Mouse (Mus musculus) liver, adult 2 months (tissue): Measurements from ENCODE around the gene Fuca1. TPM values are rescaled to one million over a fixed set of nuclear protein-coding genes. Genes with fewer than 3 reads are reported as not detected.

Source experiments
- DNase-seq: peaks from one replicate; pipeline ENCODE4 v3.0.0-alpha.2; 2011; ENCODE audit warnings: low read depth, low spot score; ENCODE audit errors: extremely low read depth
- H3K27ac ChIP-seq: fragments of 200-500 bp; replicated peaks from 2 replicates; pipeline ENCODE4 v1.5.1; 2012; ENCODE audit warnings: low read depth, mild to moderate bottlenecking, control low read depth, inconsistent platforms, low read length; ENCODE audit not compliant: insufficient read depth
- H3K27me3 ChIP-seq: fragments of 200-500 bp; 2 replicates; pipeline ENCODE4 v1.6.1; 2012; ENCODE audit warnings: mild to moderate bottlenecking, moderate library complexity, low read length, inconsistent platforms; ENCODE audit not compliant: control insufficient read depth, insufficient read depth
- H3K36me3 ChIP-seq: fragments of 200-500 bp; 2 replicates; pipeline ENCODE4 v1.6.1; 2012; ENCODE audit warnings: low read length, inconsistent platforms; ENCODE audit not compliant: control insufficient read depth, insufficient read depth
- H3K4me1 ChIP-seq: fragments of 200-500 bp; 2 replicates; pipeline ENCODE4 v1.6.1; 2011; ENCODE audit warnings: low read length; ENCODE audit not compliant: control insufficient read depth, insufficient read depth
- H3K4me3 ChIP-seq: fragments of 200-500 bp; 2 replicates; pipeline ENCODE4 v1.5.1; 2011; ENCODE audit warnings: low read depth, mild to moderate bottlenecking, control low read depth, low read length, moderate library complexity; ENCODE audit not compliant: insufficient read depth
- H3K79me2 ChIP-seq: fragments of 200-500 bp; 2 replicates; pipeline ENCODE4 v1.6.1; 2012; ENCODE audit warnings: inconsistent platforms, mild to moderate bottlenecking, low read length, moderate library complexity; ENCODE audit not compliant: control insufficient read depth, insufficient read depth
- H3K9ac ChIP-seq: fragments of 200-500 bp; 2 replicates; pipeline ENCODE4 v1.6.1; 2012; ENCODE audit warnings: low read depth, mild to moderate bottlenecking, control low read depth, inconsistent platforms, low read length
- CTCF ChIP-seq: fragments of 200-500 bp; IDR thresholded peaks from 2 replicates; pipeline ENCODE4 v1.5.1; 2011; ENCODE audit warnings: low read depth, low read length, control low read depth
- POLR2A ChIP-seq: fragments of 200-500 bp; IDR thresholded peaks from 2 replicates; pipeline ENCODE4 v1.6.1; 2011; ENCODE audit warnings: low read length, control low read depth; ENCODE audit not compliant: insufficient read depth; ENCODE audit errors: extremely low read depth
- WGBS: fragments of 180-500 bp; shearing (Covaris S2); methylation state at CpG from one replicate; pipeline ENCODE4 v1.1.7; 2018; 5-methylcytosine and 5-hydroxymethylcytosine counted together
- polyA plus RNA-seq: library from polyadenylated mRNA; depleted of rRNA; stranded (reverse); fragments of >200 nt; gene quantifications from 2 replicates; pipeline ENCODE4 v1.2.3, GENCODE M21; 2012
- total RNA-seq: library from RNA; depleted of rRNA; stranded (reverse); fragments of >200 nt; gene quantifications from 2 replicates; pipeline ENCODE4 v1.2.3, GENCODE M21; 2014

The Fuca1 gene
- total and polyA plus RNA-seq, 2 experiments: 46.4 to 54.9 TPM

GRCm38 (mm10) chr4:135961709-135962108 is 41.2 kb downstream of the Fuca1 start:
- peaks cover 4% of the 10 kb centered on the region; the same call in 1 of the 2 replicates for H3K36me3 ChIP-seq

DNA sequence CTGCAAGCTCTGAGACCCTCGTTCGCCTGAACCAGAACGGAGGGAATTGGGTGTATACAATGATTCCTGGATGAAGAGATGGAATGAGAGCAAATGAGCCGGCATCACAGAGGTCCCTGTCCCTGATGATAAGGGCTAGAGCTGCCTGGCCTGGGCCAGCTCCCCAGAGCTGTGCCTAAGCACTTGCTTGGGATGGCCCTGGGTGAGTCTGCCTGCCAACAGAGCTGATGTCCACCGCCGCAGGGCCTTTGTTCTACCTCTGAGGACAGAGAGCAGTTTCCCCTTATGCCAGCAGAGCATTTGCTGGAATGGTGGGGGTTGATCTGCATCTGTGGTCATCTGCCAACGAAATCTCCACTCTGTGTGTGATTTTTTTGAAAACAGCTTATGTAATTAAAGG is 41.7 kb downstream of the Fuca1 start:
- TF ChIP-seq POLR2A (no peak), CTCF (no peak)
- Histone ChIP-seq H3K4me1 (peaks cover 24% of the 10 kb centered on the region), H3K36me3 (peaks cover 4% of the 10 kb centered on the region; the same call in 1 of the 2 replicates), H3K4me3 (no peak overlapping the region), H3K79me2 (no peaks in the 10 kb centered on the region), H3K9ac (no peak overlapping the region), H3K27ac (no peak overlapping the region), H3K27me3 (no peaks in the 10 kb centered on the region)
- peak; percentile 41 for DNase-seq
- WGBS: 61% methylated on average over 7 of the region's 7 CpGs

More at GRCm38 (mm10) chr4:135961709-135962108, 41.2 kb downstream of the Fuca1 start:
- DNase-seq: no peak
- H3K27ac ChIP-seq: no peak overlapping the region
- H3K9ac ChIP-seq: no peak overlapping the region
- no peaks in the 10 kb centered on the region for H3K79me2 ChIP-seq
- WGBS: 91% methylated on average over 5 of the region's 5 CpGs
- H3K4me3 ChIP-seq: no peak overlapping the region
- TF ChIP-seq POLR2A (no peak), CTCF (no peak)
- H3K27me3 ChIP-seq: no peaks in the 10 kb centered on the region
- H3K4me1 ChIP-seq: peaks cover 25% of the 10 kb centered on the region

DNA sequence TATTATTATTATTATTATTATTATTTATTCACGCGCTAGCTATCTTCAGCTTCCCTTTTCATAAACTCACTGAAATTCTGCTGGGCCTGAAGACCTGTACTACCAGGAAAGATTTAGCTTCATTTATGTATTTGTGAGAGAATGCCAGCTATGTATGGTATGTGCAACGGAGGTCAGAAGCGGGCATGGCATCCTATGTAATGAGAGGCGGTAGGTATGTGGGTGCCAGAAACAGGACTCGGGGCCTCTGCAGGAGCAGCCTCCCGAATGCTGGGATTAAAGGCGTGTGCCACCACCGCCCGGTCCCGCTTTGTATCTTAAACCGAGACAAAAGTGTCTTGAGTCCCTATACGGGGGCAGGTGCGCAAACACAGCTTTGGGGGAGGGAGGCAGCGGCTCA is 42.4 kb downstream of the Fuca1 start:
- H3K9ac ChIP-seq: peak overlapping the region; percentile 89
- peak overlapping the region; percentile 74 for H3K4me3 ChIP-seq
- 7% methylated on average over 15 of the region's 15 CpGs for WGBS
- H3K79me2 ChIP-seq: no peaks in the 10 kb centered on the region
- H3K36me3 ChIP-seq: peaks cover 4% of the 10 kb centered on the region; the same call in 1 of the 2 replicates
- peaks cover 19% of the 10 kb centered on the region for H3K4me1 ChIP-seq
- TF ChIP-seq POLR2A (no peak), CTCF (no peak)
- H3K27me3 ChIP-seq: no peaks in the 10 kb centered on the region
- peak overlapping the region; percentile 97 for H3K27ac ChIP-seq
- no peak for DNase-seq

GRCm38 (mm10) chr4:135963457-135964193 is 43.1 kb downstream of the Fuca1 start, which contains the start of gene Gale:
Gale (plus strand) TSS chr4:135963727.
- H3K27ac ChIP-seq: peak within 1 kb of the TSS; percentile 97
- peaks cover 4% of the 10 kb centered on the region; the same call in 1 of the 2 replicates for H3K36me3 ChIP-seq
- DNase-seq: peak; percentile 89
- no peaks in the 10 kb centered on the region for H3K27me3 ChIP-seq
- H3K4me1 ChIP-seq: peaks cover 16% of the 10 kb centered on the region
- H3K9ac ChIP-seq: peak within 1 kb of the TSS; percentile 89
- H3K4me3 ChIP-seq: peak within 1 kb of the TSS; percentile 74
- TF ChIP-seq CTCF: no peak
- TF ChIP-seq POLR2A: peak; percentile 90
- H3K79me2 ChIP-seq: no peaks in the 10 kb centered on the region
- under 1% methylated on average over 47 of the region's 56 CpGs for WGBS

- WGBS: under 1% methylated on average over 12 of the region's 12 CpGs
- H3K4me1 ChIP-seq: peaks cover 8% of the 10 kb centered on the region
- peak; percentile 94 for DNase-seq
- H3K27me3 ChIP-seq: no peaks in the 10 kb centered on the region
- H3K36me3 ChIP-seq: peaks cover 4% of the 10 kb centered on the region; the same call in 1 of the 2 replicates
- H3K4me3 ChIP-seq: peak overlapping the region; percentile 74
- H3K9ac ChIP-seq: peak overlapping the region; percentile 73
- H3K27ac ChIP-seq: peak overlapping the region; percentile 79
- H3K79me2 ChIP-seq: no peaks in the 10 kb centered on the region
- TF ChIP-seq POLR2A: peak; percentile 64
- no peak for TF ChIP-seq CTCF
Observed at GRCm38 (mm10) chr4:135964426-135964825, 43.9 kb downstream of the Fuca1 start.

DNA sequence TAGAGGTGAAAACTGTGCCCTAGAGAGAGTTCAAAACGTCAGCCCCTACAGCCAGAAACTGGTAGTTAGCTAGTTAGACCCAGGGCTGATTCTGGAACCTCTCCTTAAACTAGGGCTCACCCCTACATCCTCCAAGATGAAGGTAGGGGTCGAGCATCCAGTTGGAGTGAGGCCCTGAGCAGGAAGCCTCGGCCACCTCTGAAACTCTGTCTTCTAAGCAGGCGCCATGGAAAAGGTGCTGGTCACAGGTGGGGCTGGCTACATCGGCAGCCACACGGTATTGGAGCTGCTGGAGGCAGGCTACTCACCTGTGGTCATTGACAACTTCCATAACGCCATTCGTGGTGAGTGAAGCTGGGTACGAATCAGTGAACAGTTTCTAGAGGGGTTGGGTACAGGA is 44.6 kb downstream of the Fuca1 start:
- H3K36me3 ChIP-seq: peaks cover 4% of the 10 kb centered on the region; the same call in 1 of the 2 replicates
- H3K9ac ChIP-seq: no peak overlapping the region; the same call in 1 of the 2 replicates
- no peaks in the 10 kb centered on the region for H3K79me2 ChIP-seq
- DNase-seq: no peak
- 86% methylated on average over 9 of the region's 9 CpGs for WGBS
- no peak for TF ChIP-seq POLR2A
- TF ChIP-seq CTCF: no peak
- H3K27ac ChIP-seq: peak overlapping the region; percentile 79
- H3K4me1 ChIP-seq: peaks cover 4% of the 10 kb centered on the region
- H3K27me3 ChIP-seq: no peaks in the 10 kb centered on the region
- no peak overlapping the region for H3K4me3 ChIP-seq
